Mouse (Mus musculus): Measurements from ENCODE around the gene Ankrd27. TPM values are rescaled to one million over a fixed set of nuclear protein-coding genes. Genes with fewer than 3 reads are reported as not detected.
"Not testable (repeated sequence)": the region's sequence is repeated elsewhere in the genome, so short reads cannot be mapped to it uniquely, and the experiment has no call there.

Ankrd27 gene
- total and polyA plus RNA-seq, 3 experiments: 130 to 248 (median 202) TPM

GRCm38 (mm10) chr7:35563071-35563470 is 23.0 kb upstream of the Ankrd27 start:
- Histone ChIP-seq H3K36me3 (replicated peaks) (no peaks in the 10 kb centered on the region), H3K4me3 (ENCODE audit: low read depth, low read length) (no peak overlapping the region; the same call in 1 of the 2 replicates), H3K4me1 (ENCODE audit: insufficient read depth, low read depth, low read length) (peaks cover 61% of the 10 kb centered on the region), H3K9me3 (replicated peaks) (no peaks in the 10 kb centered on the region), H3K27me3 (ENCODE audit: insufficient read depth, low read length) (no peaks in the 10 kb centered on the region)
- DNase-seq (ENCODE audit: low spot score) (no peak), ATAC-seq (ENCODE audit: extremely low read depth, insufficient number of reproducible peaks, low FRiP score, poor library complexity, severe bottlenecking) (no peak)
- TF ChIP-seq GATA2 (IDR thresholded peaks at IDR 0.05; ENCODE audit: borderline replicate concordance, low read depth, low read length) (no peak), POLR2AphosphoS5 (IDR thresholded peaks at IDR 0.05; ENCODE audit: insufficient replicate concordance, low read depth, low read length) (no peak), GATA1 (IDR thresholded peaks at IDR 0.05; ENCODE audit: borderline replicate concordance, low read length) (no peak), CTCF (IDR thresholded peaks at IDR 0.05; ENCODE audit: low read depth, low read length) (no peak), TAL1 (conservative IDR thresholded peaks at IDR 0.05; ENCODE audit: low read depth, low read length) (no peak)

DNA sequence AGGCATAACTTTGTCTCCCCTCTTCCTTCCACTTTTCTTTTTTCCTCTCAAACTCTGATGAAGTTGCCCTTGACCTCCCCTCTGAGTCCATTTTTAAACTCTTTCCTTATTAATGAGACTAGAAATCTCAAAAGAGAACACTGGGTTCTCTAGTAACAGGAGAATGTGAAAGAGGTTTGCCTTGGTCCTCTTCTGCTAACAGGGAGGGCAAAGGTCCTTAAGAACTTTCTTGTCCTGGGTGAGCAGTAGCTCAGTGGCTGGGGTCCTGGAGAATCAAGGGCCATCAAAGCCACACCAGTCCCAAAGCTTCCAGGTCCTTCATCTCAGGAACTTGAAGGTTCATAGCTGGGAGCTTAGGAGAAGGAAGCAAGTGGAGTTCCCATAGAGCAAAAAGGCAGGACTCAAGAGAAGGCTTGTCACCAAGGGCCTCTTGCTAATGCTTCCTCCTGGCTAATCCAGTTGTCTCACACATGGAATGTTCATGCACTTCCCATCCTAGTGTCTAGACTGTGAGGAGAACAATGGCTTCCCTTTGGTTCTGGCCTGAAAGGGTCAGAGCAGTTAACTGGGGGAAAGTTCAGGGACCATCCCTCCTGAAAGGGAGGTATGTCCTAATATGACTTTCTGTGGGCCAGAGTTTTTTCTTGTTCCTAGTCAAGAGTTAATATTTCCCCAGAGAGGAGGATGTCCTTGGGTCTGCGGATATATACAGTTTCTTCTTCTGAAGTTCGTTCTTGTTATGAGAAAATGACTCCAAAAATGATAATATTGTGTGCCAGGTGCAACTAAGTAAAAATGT is 21.8 kb upstream of the Ankrd27 start:
- ATAC-seq (ENCODE audit: extremely low read depth, insufficient number of reproducible peaks, low FRiP score, poor library complexity, severe bottlenecking): no peak
- TF ChIP-seq POLR2AphosphoS5 (IDR thresholded peaks at IDR 0.05; ENCODE audit: insufficient replicate concordance, low read depth, low read length): no peak
- no peak for TF ChIP-seq GATA1 (IDR thresholded peaks at IDR 0.05; ENCODE audit: borderline replicate concordance, low read length)
- TF ChIP-seq TAL1 (conservative IDR thresholded peaks at IDR 0.05; ENCODE audit: low read depth, low read length): no peak
- TF ChIP-seq GATA2 (IDR thresholded peaks at IDR 0.05; ENCODE audit: borderline replicate concordance, low read depth, low read length): no peak
- no peak for TF ChIP-seq CTCF (IDR thresholded peaks at IDR 0.05; ENCODE audit: low read depth, low read length)
- no peak overlapping the region for H3K4me3 ChIP-seq (ENCODE audit: low read depth, low read length)
- H3K9me3 ChIP-seq (replicated peaks): no peaks in the 10 kb centered on the region
- no peaks in the 10 kb centered on the region for H3K27me3 ChIP-seq (ENCODE audit: insufficient read depth, low read length)
- no peaks in the 10 kb centered on the region for H3K36me3 ChIP-seq (replicated peaks)
- peaks cover 49% of the 10 kb centered on the region for H3K4me1 ChIP-seq (ENCODE audit: insufficient read depth, low read depth, low read length)
- no peak for DNase-seq (ENCODE audit: low spot score)

GRCm38 (mm10) chr7:35564872-35565271 is 21.2 kb upstream of the Ankrd27 start:
- not testable (repeated sequence) for DNase-seq (ENCODE audit: low spot score); H3K4me3 ChIP-seq (ENCODE audit: low read depth, low read length); H3K36me3 ChIP-seq (replicated peaks); ATAC-seq (ENCODE audit: extremely low read depth, insufficient number of reproducible peaks, low FRiP score, poor library complexity, severe bottlenecking); H3K27me3 ChIP-seq (ENCODE audit: insufficient read depth, low read length); H3K9me3 ChIP-seq (replicated peaks)
- H3K4me1 ChIP-seq (ENCODE audit: insufficient read depth, low read depth, low read length): peaks cover 47% of the 10 kb centered on the region

GRCm38 (mm10) chr7:35565965-35566364 is 20.1 kb upstream of the Ankrd27 start:
- not testable (repeated sequence) for H3K27me3 ChIP-seq (ENCODE audit: insufficient read depth, low read length); H3K9me3 ChIP-seq (replicated peaks); DNase-seq (ENCODE audit: low spot score); ATAC-seq (ENCODE audit: extremely low read depth, insufficient number of reproducible peaks, low FRiP score, poor library complexity, severe bottlenecking); H3K36me3 ChIP-seq (replicated peaks); H3K4me3 ChIP-seq (ENCODE audit: low read depth, low read length)
- H3K4me1 ChIP-seq (ENCODE audit: insufficient read depth, low read depth, low read length): peaks cover 42% of the 10 kb centered on the region

DNA sequence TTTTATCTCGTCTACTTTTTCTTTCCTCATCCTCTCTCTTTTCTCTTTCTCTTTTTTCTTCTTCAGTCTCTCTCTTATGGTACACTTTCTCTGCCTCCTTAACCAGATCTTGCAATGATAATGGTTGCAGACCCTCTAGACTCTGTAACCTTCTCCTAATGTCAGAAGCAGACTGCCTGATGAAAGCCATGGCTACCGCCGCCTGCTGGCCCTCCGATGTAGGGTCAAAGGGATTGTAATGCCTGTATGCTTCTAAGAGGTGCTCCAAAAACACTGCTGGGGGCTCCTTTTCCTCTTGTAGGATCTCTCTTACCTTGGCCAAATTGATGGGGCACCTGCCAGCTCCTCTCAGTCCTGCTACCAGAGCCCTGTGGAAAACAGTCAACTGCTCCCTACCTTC is 16.3 kb upstream of the Ankrd27 start:
- not testable (repeated sequence) for H3K36me3 ChIP-seq (replicated peaks); H3K4me1 ChIP-seq (ENCODE audit: insufficient read depth, low read depth, low read length); H3K4me3 ChIP-seq (ENCODE audit: low read depth, low read length); DNase-seq (ENCODE audit: low spot score); ATAC-seq (ENCODE audit: extremely low read depth, insufficient number of reproducible peaks, low FRiP score, poor library complexity, severe bottlenecking); H3K27me3 ChIP-seq (ENCODE audit: insufficient read depth, low read length); H3K9me3 ChIP-seq (replicated peaks)

- not testable (repeated sequence) for H3K4me1 ChIP-seq (ENCODE audit: insufficient read depth, low read depth, low read length); DNase-seq (ENCODE audit: low spot score); ATAC-seq (ENCODE audit: extremely low read depth, insufficient number of reproducible peaks, low FRiP score, poor library complexity, severe bottlenecking); H3K4me3 ChIP-seq (ENCODE audit: low read depth, low read length); H3K36me3 ChIP-seq (replicated peaks); H3K9me3 ChIP-seq (replicated peaks)
- H3K27me3 ChIP-seq (ENCODE audit: insufficient read depth, low read length): peaks cover 14% of the 10 kb centered on the region
Observed at GRCm38 (mm10) chr7:35570883-35571282, 15.2 kb upstream of the Ankrd27 start.

GRCm38 (mm10) chr7:35579849-35580248 is 6.2 kb upstream of the Ankrd27 start:
- Histone ChIP-seq H3K4me1 (ENCODE audit: insufficient read depth, low read depth, low read length) (peaks cover 25% of the 10 kb centered on the region), H3K36me3 (replicated peaks) (peaks cover 22% of the 10 kb centered on the region), H3K27me3 (ENCODE audit: insufficient read depth, low read length) (peaks cover 31% of the 10 kb centered on the region), H3K9me3 (replicated peaks) (no peaks in the 10 kb centered on the region; the same call in 1 of the 2 replicates), H3K4me3 (ENCODE audit: low read depth, low read length) (no peak overlapping the region)
- TF ChIP-seq CTCF (IDR thresholded peaks at IDR 0.05; ENCODE audit: low read depth, low read length): peak; percentile 86
- no peak for TF ChIP-seq GATA1 (IDR thresholded peaks at IDR 0.05; ENCODE audit: borderline replicate concordance, low read length)
- TF ChIP-seq POLR2AphosphoS5 (IDR thresholded peaks at IDR 0.05; ENCODE audit: insufficient replicate concordance, low read depth, low read length): no peak
- TF ChIP-seq GATA2 (IDR thresholded peaks at IDR 0.05; ENCODE audit: borderline replicate concordance, low read depth, low read length): no peak
- no peak for TF ChIP-seq TAL1 (conservative IDR thresholded peaks at IDR 0.05; ENCODE audit: low read depth, low read length)
- ATAC-seq (ENCODE audit: extremely low read depth, insufficient number of reproducible peaks, low FRiP score, poor library complexity, severe bottlenecking) (no peak), DNase-seq (ENCODE audit: low spot score) (no peak)
